Mouse (Mus musculus) heart, adult 11 months (tissue): ENCODE data around the gene Sptbn1.

Source experiments
- DNase-seq: peaks from one replicate; pipeline ENCODE4 v3.0.0; 2022

The Sptbn1 gene

GRCm38 (mm10) chr11:30164515-30165214 is 103.3 kb downstream of the Sptbn1 start:
- peak; percentile 93 for DNase-seq

DNA sequence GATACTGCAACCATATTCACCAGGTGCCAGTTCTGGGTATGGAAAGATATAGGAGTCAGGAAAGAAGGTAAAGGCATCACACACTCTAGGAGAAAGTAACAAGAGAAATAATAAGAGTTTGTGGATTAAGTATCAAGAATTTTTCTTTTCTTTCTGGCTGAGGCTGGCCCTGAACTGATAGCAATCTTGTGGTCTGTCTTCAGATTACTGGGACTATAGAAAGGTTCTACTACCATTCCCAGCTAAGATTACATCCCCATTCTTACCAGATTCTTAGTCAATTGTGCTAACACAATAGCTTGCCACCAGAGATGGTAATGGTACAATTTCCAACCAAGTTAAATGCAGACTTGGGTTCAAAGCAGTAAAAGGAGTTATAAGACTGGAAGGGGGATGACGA is 104.1 kb downstream of the Sptbn1 start:
- no peak for DNase-seq

DNA sequence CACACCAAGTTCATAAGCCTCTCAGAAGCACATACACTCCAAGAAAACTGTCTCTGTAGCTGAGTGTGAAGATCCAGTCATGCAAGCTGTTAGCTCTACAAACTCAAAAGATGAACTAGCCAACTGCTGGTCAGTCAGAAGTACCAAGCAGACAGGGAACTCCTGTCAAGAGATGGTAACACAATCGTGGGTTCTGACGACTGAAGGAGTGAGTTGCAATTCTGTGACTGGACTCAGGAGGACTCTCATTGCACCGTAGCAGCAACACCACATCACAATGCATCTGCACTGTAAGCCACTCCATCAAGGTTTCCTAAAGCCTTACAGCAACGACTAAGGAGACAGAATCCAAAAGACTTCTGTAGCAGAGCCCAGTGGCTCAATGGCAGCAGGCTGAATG is 104.9 kb downstream of the Sptbn1 start:
- DNase-seq, result no peak

DNA sequence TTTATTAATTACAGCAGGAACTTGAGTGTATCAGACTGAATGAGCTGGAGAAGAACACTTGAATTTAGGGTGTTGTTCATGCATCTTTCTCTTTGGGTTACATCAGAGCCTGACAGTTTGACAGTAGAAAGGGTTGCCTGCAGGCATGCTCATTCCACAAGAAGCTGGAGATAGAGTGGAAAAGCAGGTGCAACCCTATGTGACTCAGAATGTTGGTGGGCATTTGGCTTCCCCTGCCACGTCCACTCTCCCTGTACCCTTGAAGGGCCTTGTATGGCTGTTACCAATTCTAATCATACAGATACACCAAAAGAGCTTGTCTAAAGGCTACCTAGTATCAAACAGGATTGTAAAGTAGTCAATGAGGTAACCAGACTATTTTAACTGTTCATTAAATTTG is 106.2 kb downstream of the Sptbn1 start:
- DNase-seq, result no peak

DNA sequence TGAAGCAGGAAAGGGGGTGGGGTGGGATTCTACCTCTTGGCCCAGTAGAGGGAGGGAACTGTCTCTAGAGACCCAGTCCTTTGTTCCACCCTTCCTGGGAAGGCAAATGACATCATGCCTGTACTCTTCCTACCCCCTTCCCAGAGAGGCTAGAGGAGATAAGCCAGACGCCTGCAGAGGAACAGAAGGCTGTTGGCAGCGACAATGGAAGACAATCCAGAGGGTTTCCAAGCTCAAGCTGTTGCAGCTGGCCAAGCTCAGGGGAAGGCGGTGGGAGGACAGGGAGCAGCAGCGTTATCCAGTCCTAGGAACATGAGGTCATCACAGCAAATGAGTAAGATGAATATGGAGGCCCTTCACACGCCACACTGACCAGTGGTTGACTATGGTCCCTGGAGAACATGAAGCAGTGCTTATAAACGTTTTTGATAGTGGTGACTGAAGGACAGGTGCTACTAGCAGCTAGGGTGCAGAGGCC is 106.8 kb downstream of the Sptbn1 start:
- peak; percentile 100 for DNase-seq

- peak; percentile 95 for DNase-seq
These were observed 107.3 kb downstream of the Sptbn1 start for GRCm38 (mm10) chr11:30160625-30161172.

GRCm38 (mm10) chr11:30159545-30160255 is 108.3 kb downstream of the Sptbn1 start:
- DNase-seq, result no peak

- DNase-seq, result peak; percentile 94
These were observed 109.8 kb downstream of the Sptbn1 start for GRCm38 (mm10) chr11:30158028-30158700.

GRCm38 (mm10) chr11:30155887-30156286 is 112.1 kb downstream of the Sptbn1 start:
- no peak for DNase-seq

GRCm38 (mm10) chr11:30154980-30155379 is 113.0 kb downstream of the Sptbn1 start:
- no peak for DNase-seq

- DNase-seq, result peak; percentile 78
These were observed 119.1 kb downstream of the Sptbn1 start for GRCm38 (mm10) chr11:30148888-30149287.

DNA sequence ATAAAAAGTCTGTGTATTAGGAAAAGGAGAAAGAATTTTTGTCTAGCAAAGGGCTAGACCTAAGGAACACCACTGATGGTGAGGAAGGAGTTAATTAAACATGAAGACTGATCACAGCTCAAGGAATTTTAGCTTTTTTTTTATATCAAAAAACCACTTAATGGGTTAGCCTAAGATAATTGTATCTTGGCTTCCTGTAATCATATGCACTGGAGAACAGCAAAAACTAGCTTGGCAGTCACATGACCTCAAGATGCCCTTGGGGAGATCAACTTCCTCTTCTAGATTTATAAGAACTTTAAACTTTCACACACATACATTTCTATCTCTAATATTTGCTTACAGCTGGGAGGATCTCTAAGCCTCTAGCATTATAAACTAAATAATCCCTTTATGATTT is 119.6 kb downstream of the Sptbn1 start:
- DNase-seq, result peak; percentile 85

GRCm38 (mm10) chr11:30147882-30148281 is 120.1 kb downstream of the Sptbn1 start:
- DNase-seq, result peak; percentile 81

DNA sequence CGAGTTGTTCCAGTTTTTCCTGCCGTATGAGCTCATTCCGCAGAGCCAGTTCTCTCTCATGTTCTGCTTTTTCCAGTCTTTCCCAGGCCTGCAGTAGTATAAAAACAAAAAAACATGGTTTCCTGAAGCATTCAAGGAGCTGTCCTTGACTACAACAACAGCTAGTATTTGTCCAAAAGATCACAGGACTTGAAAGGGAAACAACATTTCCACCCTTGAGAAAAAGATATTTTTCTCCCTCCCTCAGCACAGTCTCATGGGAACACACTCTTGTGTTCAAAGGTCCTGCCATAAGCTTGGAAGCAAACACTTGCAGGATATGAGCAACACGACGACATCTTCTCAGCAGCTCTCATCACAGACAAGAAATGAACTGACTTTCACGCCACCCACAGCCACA is 124.9 kb downstream of the Sptbn1 start:
- peak; percentile 89 for DNase-seq

GRCm38 (mm10) chr11:30139165-30139826 is 128.7 kb downstream of the Sptbn1 start:
- DNase-seq, result peak; percentile 94

GRCm38 (mm10) chr11:30137081-30137480 is 130.9 kb downstream of the Sptbn1 start:
- peak; percentile 95 for DNase-seq

GRCm38 (mm10) chr11:30134058-30134457 is 133.9 kb downstream of the Sptbn1 start:
- DNase-seq, result no peak

GRCm38 (mm10) chr11:30132581-30132980 is 135.4 kb downstream of the Sptbn1 start:
- DNase-seq, result peak; percentile 90

DNA sequence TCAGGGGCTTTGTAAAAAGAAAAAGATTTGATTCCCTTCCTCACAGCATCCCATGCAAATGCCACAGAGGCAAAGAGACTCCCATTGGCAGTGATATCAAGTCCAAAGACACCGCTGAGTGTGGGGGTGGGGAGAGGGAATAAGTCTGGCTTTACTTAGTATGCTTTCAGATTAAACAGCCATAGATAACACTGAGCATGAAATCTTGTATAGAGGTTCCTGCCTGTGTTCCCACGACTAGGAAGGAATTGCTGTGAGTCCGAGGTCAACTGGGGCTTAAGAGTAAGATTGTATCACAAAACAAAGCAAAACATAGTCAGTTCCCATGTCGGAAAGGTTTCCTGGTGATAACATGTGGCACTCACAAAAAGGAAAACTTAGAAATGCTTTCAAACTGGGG is 136.3 kb downstream of the Sptbn1 start:
- DNase-seq, result peak; percentile 76

GRCm38 (mm10) chr11:30129339-30129738 is 138.6 kb downstream of the Sptbn1 start:
- DNase-seq, result peak; percentile 83

DNA sequence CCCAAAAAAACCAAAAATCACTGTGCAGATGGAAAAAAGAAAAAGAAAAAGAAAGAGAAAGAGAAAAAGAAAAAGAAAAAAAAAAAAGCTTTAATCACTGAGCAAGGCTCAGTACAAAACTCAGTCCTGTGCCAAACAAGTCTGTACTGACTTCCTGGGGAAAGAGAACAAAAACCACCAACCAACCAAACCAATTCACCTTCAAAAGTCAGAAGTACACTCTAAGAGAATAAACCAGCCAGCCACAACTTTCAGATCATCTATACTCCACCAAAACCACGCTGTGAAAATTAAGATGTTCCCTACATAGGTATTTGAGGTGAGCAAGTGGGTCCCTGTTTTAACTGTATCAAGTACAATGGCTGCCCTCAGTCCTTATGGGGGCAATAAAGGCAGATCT is 141.1 kb downstream of the Sptbn1 start:
- DNase-seq, result no peak

- peak; percentile 87 for DNase-seq
These were observed 149.9 kb downstream of the Sptbn1 start for GRCm38 (mm10) chr11:30118038-30118437.

GRCm38 (mm10) chr11:30113631-30114030 is 154.3 kb downstream of the Sptbn1 start:
- DNase-seq, result peak; percentile 54
